Mouse (Mus musculus): Measurements from ENCODE around the gene Agpat2. TPM values are rescaled to one million over a fixed set of nuclear protein-coding genes. Genes with fewer than 3 reads are reported as not detected.
A peak's percentile ranks its signal among the peaks of the same experiment; 100 is the strongest.

Agpat2 gene
- polyA plus RNA-seq, 1 experiment from 2014 or later = 3.7 TPM

DNA sequence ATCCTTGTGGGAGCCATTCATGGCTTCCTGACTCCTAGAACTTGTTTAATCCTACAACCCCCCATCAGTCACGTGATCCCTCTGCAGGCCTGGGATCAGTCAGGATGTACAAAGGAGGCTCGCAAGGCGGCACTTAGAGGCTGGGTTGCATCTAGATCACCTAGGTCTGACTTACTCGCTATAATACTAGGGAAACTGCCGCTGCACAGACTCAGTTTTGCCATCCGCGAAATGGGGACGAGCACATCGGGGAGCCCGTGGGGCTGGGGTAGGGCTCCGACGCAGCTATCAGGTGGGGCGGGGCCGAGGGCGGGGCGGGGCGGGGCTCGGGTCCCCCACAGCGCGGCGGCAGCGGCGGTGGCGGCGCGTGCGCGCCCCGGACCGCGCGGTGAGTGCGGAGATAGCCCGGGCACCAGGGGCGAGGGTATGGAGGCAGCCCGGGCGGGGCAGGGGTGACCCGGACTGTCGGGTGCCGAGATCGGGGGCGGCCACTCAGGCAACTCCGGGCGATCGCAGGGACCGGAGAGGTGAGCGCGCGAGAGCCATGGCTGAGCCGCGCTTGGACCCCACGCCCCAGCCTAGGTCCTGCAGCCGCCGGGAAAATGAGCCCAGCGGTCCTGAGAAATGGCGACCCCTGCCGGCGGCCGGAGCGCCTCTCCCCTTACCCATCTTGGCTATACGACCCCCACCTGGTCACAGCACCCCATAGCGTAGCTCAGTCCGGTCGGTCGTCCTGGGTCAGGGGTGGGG is 17.7 kb downstream of the Agpat2 start, which contains the start of gene Gm20532:
Gene Gm20532, plus strand, starts transcription at position 346 of the 750 bp plus-strand sequence.
- under 1% methylated on average over 55 of the region's 65 CpGs for WGBS
- Histone ChIP-seq H3K9ac (replicated peaks; ENCODE audit: low read depth, low read length) (peak within 1 kb of the TSS; percentile 82), H3K4me2 (ENCODE audit: low read length) (peak within 1 kb of the TSS; percentile 80), H3K4me1 (replicated peaks; ENCODE audit: control insufficient read depth, insufficient read depth, low read length) (peaks cover 12% of the 10 kb centered on the region), H3K4me3 (replicated peaks; ENCODE audit: low read length) (peak within 1 kb of the TSS; percentile 65), H3K27ac (ENCODE audit: low read length) (peak within 1 kb of the TSS; percentile 18; the same call in 1 of the 2 replicates), H3K9me3 (ENCODE audit: control insufficient read depth, low read length) (no peaks in the 10 kb centered on the region), H3K36me3 (ENCODE audit: control insufficient read depth, insufficient read depth) (no peaks in the 10 kb centered on the region), H3K27me3 (replicated peaks; ENCODE audit: control insufficient read depth, insufficient read depth, low read length) (no peaks in the 10 kb centered on the region)
- ATAC-seq = peak; percentile 81

DNA sequence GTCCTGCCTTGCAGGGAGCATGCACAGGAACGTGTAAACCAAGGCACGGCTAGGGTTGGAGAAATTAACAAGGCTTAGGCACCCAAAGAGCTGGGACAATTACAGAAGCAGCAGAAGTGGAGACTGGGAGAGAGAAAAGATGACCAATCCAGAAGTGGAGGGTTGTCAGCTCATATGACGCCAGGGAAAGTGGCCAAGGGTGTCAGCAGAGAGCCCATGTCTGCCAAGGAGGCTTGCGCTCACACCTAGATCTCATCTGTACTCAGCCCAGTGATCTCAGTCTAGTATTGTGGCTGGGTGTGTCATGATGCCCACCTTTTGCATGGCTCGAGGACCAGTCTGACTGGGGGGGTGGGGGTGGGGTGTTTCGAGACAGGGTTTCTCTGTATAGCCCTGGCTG is 18.5 kb downstream of the Agpat2 start:
- H3K27ac ChIP-seq (ENCODE audit: low read length) = no peak overlapping the region; the same call in 1 of the 2 replicates
- peaks cover 12% of the 10 kb centered on the region for H3K4me1 ChIP-seq (replicated peaks; ENCODE audit: control insufficient read depth, insufficient read depth, low read length)
- no peaks in the 10 kb centered on the region for H3K9me3 ChIP-seq (ENCODE audit: control insufficient read depth, low read length)
- H3K4me3 ChIP-seq (replicated peaks; ENCODE audit: low read length) = 0 out of 2 replicates have a peak overlapping the region, but pooled peaks have one; percentile 9
- H3K9ac ChIP-seq (replicated peaks; ENCODE audit: low read depth, low read length) = no peak overlapping the region
- no peak for ATAC-seq
- no peaks in the 10 kb centered on the region for H3K36me3 ChIP-seq (ENCODE audit: control insufficient read depth, insufficient read depth)
- H3K27me3 ChIP-seq (replicated peaks; ENCODE audit: control insufficient read depth, insufficient read depth, low read length) = no peaks in the 10 kb centered on the region
- no peak overlapping the region for H3K4me2 ChIP-seq (ENCODE audit: low read length)
- 56% methylated on average over 6 of the region's 6 CpGs for WGBS

DNA sequence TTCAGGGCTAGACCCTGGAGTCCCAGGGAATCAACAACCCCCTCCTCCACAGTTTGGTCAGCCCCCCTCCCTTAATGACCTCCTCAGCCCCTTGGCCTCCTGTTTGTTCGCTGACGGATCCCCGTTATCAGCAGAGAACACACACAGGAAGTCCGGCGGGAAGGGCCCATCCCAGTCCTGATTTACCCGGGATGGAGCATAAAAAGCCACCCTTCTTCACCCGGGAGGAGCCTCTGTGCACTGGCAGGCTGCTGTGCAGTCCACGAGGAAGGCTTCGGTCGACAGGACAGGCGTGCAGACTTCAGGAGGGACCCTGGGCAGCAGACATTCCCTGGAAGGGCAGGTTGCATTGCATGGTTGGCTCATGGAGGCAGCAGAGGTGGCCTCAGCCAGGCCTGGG is 20.6 kb downstream of the Agpat2 start:
- WGBS = 73% methylated on average over 11 of the region's 11 CpGs
- Histone ChIP-seq H3K27ac (ENCODE audit: low read length) (no peak overlapping the region), H3K9me3 (ENCODE audit: control insufficient read depth, low read length) (no peaks in the 10 kb centered on the region), H3K4me2 (ENCODE audit: low read length) (no peak overlapping the region), H3K4me3 (replicated peaks; ENCODE audit: low read length) (no peak overlapping the region), H3K9ac (replicated peaks; ENCODE audit: low read depth, low read length) (no peak overlapping the region), H3K4me1 (replicated peaks; ENCODE audit: control insufficient read depth, insufficient read depth, low read length) (peaks cover 12% of the 10 kb centered on the region), H3K27me3 (replicated peaks; ENCODE audit: control insufficient read depth, insufficient read depth, low read length) (no peaks in the 10 kb centered on the region), H3K36me3 (ENCODE audit: control insufficient read depth, insufficient read depth) (no peaks in the 10 kb centered on the region)
- ATAC-seq = no peak

DNA sequence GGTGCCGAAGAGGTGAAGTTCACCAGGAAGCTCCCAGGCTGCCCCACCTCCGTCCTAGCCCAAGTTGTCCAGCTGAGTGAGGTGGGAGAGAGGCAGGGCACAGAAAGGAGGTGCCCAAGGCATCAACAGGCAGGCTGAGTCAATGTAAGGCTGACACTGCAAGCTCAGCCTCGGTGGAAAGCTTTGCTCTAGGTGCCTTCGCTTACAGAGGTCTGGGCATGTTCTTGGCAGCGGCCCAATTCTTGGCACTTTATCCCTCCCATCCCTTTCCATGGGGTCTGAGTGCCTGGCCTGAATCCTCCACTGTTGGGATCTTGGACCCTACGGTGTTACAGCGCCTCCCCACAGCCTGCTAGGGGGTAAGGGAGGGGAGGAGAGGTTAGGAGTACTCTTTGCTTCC is 21.5 kb downstream of the Agpat2 start:
- ATAC-seq = no peak
- Histone ChIP-seq H3K4me2 (ENCODE audit: low read length) (no peak overlapping the region), H3K9me3 (ENCODE audit: control insufficient read depth, low read length) (no peaks in the 10 kb centered on the region), H3K4me3 (replicated peaks; ENCODE audit: low read length) (no peak overlapping the region), H3K4me1 (replicated peaks; ENCODE audit: control insufficient read depth, insufficient read depth, low read length) (peaks cover 12% of the 10 kb centered on the region), H3K27me3 (replicated peaks; ENCODE audit: control insufficient read depth, insufficient read depth, low read length) (no peaks in the 10 kb centered on the region), H3K36me3 (ENCODE audit: control insufficient read depth, insufficient read depth) (no peaks in the 10 kb centered on the region), H3K27ac (ENCODE audit: low read length) (no peak overlapping the region), H3K9ac (replicated peaks; ENCODE audit: low read depth, low read length) (no peak overlapping the region)
- WGBS = 56% methylated on average over 7 of the region's 7 CpGs

DNA sequence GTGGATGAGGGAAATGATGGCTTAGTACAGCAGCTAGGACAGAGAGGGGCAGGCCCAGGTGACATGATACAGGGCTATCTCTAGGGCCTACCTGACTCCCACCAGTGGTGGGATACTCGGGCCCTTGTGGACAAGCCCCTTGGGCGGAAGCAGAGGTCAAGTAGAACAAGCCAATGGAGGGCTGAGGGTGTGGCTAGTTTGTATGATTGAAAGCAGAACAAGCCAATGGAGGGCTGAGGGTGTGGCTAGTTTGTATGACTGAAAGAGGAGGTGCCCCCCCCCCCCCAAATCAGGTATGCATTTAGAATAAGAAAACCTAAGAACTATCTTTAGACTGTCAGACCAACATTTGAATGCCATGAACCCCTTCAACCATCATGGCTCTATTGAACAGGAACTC is 22.0 kb downstream of the Agpat2 start:
- H3K4me2 ChIP-seq (ENCODE audit: low read length) = no peak overlapping the region
- H3K27ac ChIP-seq (ENCODE audit: low read length) = no peak overlapping the region
- no peaks in the 10 kb centered on the region for H3K9me3 ChIP-seq (ENCODE audit: control insufficient read depth, low read length)
- no peak overlapping the region for H3K4me3 ChIP-seq (replicated peaks; ENCODE audit: low read length)
- ATAC-seq = no peak
- no peak overlapping the region for H3K9ac ChIP-seq (replicated peaks; ENCODE audit: low read depth, low read length)
- 68% methylated on average over 2 of the region's 2 CpGs for WGBS
- H3K27me3 ChIP-seq (replicated peaks; ENCODE audit: control insufficient read depth, insufficient read depth, low read length) = no peaks in the 10 kb centered on the region
- no peaks in the 10 kb centered on the region for H3K36me3 ChIP-seq (ENCODE audit: control insufficient read depth, insufficient read depth)
- peaks cover 10% of the 10 kb centered on the region for H3K4me1 ChIP-seq (replicated peaks; ENCODE audit: control insufficient read depth, insufficient read depth, low read length)

DNA sequence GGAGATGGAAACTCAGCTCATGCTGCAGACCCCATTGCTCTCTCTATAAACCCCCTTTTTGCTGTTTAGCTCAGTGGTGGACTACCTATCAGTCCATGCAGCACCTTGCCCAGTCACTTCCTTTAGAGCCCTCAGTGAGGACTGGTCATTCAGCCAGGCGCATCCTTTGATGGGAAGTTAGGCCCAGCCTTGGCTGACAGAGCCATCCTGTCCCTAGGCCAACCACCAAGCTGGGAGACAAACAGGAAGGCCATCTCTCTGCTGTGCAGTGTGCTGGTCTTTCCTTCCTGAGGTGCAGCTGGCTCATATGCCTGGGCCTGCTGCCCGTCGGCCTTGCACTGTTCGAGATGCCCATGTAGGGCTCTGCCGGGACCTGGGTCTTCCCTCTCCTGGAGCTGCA is 23.5 kb downstream of the Agpat2 start:
- Histone ChIP-seq H3K4me2 (ENCODE audit: low read length) (no peak overlapping the region), H3K9me3 (ENCODE audit: control insufficient read depth, low read length) (no peaks in the 10 kb centered on the region), H3K4me1 (replicated peaks; ENCODE audit: control insufficient read depth, insufficient read depth, low read length) (no peaks in the 10 kb centered on the region), H3K9ac (replicated peaks; ENCODE audit: low read depth, low read length) (no peak overlapping the region), H3K36me3 (ENCODE audit: control insufficient read depth, insufficient read depth) (no peaks in the 10 kb centered on the region), H3K4me3 (replicated peaks; ENCODE audit: low read length) (no peak overlapping the region), H3K27me3 (replicated peaks; ENCODE audit: control insufficient read depth, insufficient read depth, low read length) (no peaks in the 10 kb centered on the region), H3K27ac (ENCODE audit: low read length) (no peak overlapping the region)
- 90% methylated on average over 5 of the region's 5 CpGs for WGBS
- no peak for ATAC-seq

DNA sequence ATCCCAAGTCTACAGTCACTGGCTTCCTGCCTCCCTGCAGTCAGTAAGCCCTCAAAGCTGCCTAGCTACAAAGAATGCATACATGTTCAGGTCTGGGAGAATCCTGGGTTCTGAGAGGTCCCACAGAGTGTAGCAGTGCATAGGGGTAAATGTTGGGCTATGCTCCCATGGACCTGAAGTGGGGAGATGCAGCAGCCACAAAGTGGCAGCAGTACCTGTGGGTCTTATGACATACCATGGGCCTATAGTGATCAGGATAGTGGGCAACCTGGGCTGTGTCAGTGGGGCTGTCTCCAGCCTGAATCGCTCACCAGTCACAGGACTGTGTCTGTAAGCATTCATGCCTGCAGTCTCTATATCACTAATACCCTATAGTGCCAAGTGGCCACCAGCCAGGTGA is 24.5 kb downstream of the Agpat2 start, which contains the start of gene Egfl7:
Gene Egfl7, plus strand, starts transcription at position 301 of the 400 bp plus-strand sequence.
- H3K36me3 ChIP-seq (ENCODE audit: control insufficient read depth, insufficient read depth) = no peaks in the 10 kb centered on the region
- H3K4me1 ChIP-seq (replicated peaks; ENCODE audit: control insufficient read depth, insufficient read depth, low read length) = no peaks in the 10 kb centered on the region
- no peaks in the 10 kb centered on the region for H3K9me3 ChIP-seq (ENCODE audit: control insufficient read depth, low read length)
- H3K9ac ChIP-seq (replicated peaks; ENCODE audit: low read depth, low read length) = no peak within 1 kb of the TSS
- ATAC-seq = no peak
- no peak within 1 kb of the TSS for H3K4me3 ChIP-seq (replicated peaks; ENCODE audit: low read length)
- WGBS = 81% methylated on average over 1 of the region's 1 CpGs
- H3K4me2 ChIP-seq (ENCODE audit: low read length) = no peak within 1 kb of the TSS
- H3K27me3 ChIP-seq (replicated peaks; ENCODE audit: control insufficient read depth, insufficient read depth, low read length) = no peaks in the 10 kb centered on the region
- H3K27ac ChIP-seq (ENCODE audit: low read length) = no peak within 1 kb of the TSS

DNA sequence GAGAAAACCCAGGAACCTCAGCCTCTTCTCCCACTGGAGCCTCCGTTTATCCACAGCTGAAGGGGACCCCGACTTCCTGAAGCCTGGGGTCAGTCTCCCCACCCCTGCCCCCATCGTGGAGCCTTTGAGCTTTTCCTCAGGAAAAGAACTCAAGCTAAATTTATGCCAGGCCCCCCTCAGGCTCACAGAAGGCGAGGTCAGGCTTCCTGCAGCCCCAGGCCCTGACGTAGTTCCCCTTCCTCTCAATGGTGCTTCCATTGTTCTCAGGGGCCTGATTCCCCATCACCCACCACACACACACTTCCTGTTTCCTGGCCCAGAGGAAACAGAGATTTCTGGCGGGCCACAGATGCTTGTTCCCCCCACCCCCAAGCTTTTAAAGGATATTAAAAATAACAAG is 25.8 kb downstream of the Agpat2 start:
- peaks cover 7% of the 10 kb centered on the region for H3K4me1 ChIP-seq (replicated peaks; ENCODE audit: control insufficient read depth, insufficient read depth, low read length)
- H3K9ac ChIP-seq (replicated peaks; ENCODE audit: low read depth, low read length) = no peak overlapping the region
- H3K4me3 ChIP-seq (replicated peaks; ENCODE audit: low read length) = no peak overlapping the region
- WGBS = 52% methylated on average over 6 of the region's 6 CpGs
- H3K9me3 ChIP-seq (ENCODE audit: control insufficient read depth, low read length) = no peaks in the 10 kb centered on the region
- no peak overlapping the region for H3K4me2 ChIP-seq (ENCODE audit: low read length)
- no peak for ATAC-seq
- no peaks in the 10 kb centered on the region for H3K36me3 ChIP-seq (ENCODE audit: control insufficient read depth, insufficient read depth)
- H3K27ac ChIP-seq (ENCODE audit: low read length) = no peak overlapping the region
- H3K27me3 ChIP-seq (replicated peaks; ENCODE audit: control insufficient read depth, insufficient read depth, low read length) = no peaks in the 10 kb centered on the region

DNA sequence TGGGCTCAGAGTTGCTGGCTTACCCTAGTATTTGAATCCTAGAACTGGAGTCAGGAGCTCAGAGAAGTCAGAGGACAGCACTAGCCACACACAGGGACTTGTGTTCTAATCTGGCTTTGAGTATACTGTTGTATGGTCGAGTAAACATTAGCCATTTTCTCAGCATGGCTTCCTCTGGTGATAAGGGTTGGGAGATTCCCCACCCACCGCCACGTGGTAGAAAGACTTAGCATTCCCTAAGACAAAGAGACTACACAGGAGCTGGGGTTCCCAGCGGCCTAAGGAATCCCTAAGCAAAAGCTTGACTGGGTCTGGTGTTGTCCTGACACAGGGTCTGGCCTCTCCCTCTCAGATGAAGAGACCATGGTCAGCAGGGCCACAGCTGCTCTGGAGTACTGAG is 27.8 kb downstream of the Agpat2 start:
- WGBS = 49% methylated on average over 4 of the region's 4 CpGs
- no peaks in the 10 kb centered on the region for H3K36me3 ChIP-seq (ENCODE audit: control insufficient read depth, insufficient read depth)
- ATAC-seq = no peak
- H3K4me1 ChIP-seq (replicated peaks; ENCODE audit: control insufficient read depth, insufficient read depth, low read length) = peaks cover 10% of the 10 kb centered on the region
- H3K4me3 ChIP-seq (replicated peaks; ENCODE audit: low read length) = no peak overlapping the region
- H3K9ac ChIP-seq (replicated peaks; ENCODE audit: low read depth, low read length) = no peak overlapping the region
- H3K4me2 ChIP-seq (ENCODE audit: low read length) = no peak overlapping the region
- H3K27ac ChIP-seq (ENCODE audit: low read length) = no peak overlapping the region
- no peaks in the 10 kb centered on the region for H3K27me3 ChIP-seq (replicated peaks; ENCODE audit: control insufficient read depth, insufficient read depth, low read length)
- H3K9me3 ChIP-seq (ENCODE audit: control insufficient read depth, low read length) = no peaks in the 10 kb centered on the region

Data from forebrain, embryonic 16.5 days (tissue).